Mouse (Mus musculus): Measurements from ENCODE around the gene Tspoap1. TPM values are rescaled to one million over a fixed set of nuclear protein-coding genes. Genes with fewer than 3 reads are reported as not detected.

Tspoap1 gene
- total RNA-seq (2015) (5.4 and 8.0 TPM in 2 replicates), total RNA-seq (2017) (6.1 and 8.6 TPM in 2 replicates)

GRCm38 (mm10) chr11:87760301-87761081 lies at the start of gene Tspoap1:
TSS of gene Tspoap1 (plus strand) at chr11:87760541.
- ATAC-seq (ENCODE audit: poor library complexity, severe bottlenecking): 0 out of 2 replicates have a peak, but pooled peaks have one; percentile 5

- ATAC-seq (ENCODE audit: poor library complexity, severe bottlenecking): no peak
These were observed 48.2 kb upstream of the Tspoap1 start for GRCm38 (mm10) chr11:87712188-87712587.

GRCm38 (mm10) chr11:87715999-87716398 lies 44.3 kb upstream of the Tspoap1 start:
- ATAC-seq (ENCODE audit: poor library complexity, severe bottlenecking): no peak

- peak; percentile 94 for ATAC-seq (ENCODE audit: poor library complexity, severe bottlenecking)
These were observed 40.8 kb upstream of the Tspoap1 start for GRCm38 (mm10) chr11:87719526-87719925.

- no peak for ATAC-seq (ENCODE audit: poor library complexity, severe bottlenecking)
These were observed 40.0 kb upstream of the Tspoap1 start for GRCm38 (mm10) chr11:87720324-87720723.

DNA sequence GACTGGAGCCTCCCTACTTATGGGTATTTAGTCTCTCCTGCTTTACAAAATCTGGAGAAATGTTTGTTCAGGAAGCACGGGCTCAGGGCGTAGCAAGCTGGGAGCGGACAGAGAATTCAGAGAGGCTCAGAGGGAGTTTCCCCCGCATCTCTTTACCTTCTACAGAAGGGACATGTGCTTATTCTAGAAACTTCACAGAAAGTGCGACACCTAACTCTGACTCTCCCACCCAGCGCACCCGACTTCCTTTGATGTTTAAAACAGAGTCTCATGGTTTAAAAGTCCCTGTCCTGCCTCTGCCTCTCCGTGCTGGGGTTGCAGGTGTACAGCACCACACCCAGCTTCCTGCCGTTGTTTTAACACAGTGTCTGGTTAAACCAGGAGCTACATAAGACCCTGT lies 39.5 kb upstream of the Tspoap1 start:
- ATAC-seq (ENCODE audit: poor library complexity, severe bottlenecking): no peak

DNA sequence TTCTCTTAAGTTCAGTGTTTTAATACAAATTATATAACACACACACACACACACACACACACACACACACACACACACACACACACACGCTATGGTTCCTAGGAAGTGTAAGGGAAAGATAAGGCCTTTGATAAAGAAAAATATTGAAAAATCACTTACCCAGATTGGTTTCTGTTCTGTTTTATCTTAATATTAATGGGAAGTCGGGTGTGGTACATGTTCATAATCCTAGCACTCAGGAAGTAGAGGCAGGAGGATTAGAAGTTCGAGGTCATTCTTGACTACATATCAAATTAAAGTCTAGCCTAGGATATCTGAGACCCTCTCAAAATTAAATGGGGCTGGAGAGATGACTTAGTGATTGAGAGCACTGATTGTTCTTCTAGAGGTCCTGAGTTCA lies 38.2 kb upstream of the Tspoap1 start:
- no peak for ATAC-seq (ENCODE audit: poor library complexity, severe bottlenecking)

- ATAC-seq (ENCODE audit: poor library complexity, severe bottlenecking): no peak
These were observed 37.5 kb upstream of the Tspoap1 start for GRCm38 (mm10) chr11:87722891-87723290.

DNA sequence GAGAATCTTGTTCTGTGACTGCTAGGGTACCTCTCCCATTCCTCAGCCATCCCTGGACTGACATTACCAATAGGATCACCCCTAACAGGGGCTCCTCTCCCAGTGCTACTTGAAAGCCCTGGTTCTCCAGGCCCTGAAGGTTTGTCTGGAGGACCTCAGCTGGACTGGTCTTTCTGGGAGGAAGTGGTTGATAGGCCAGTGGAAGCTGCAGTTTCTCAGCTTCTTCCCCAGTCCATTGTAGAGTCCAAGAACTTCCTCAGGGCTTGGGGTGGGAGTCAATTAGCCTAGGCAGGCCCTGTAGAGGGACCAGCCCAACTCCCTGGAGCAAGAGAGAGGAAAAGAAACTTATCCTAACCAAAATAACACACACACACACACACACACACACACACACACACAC lies 34.8 kb upstream of the Tspoap1 start:
- peak; percentile 41; the same call in 1 of the 2 replicates for ATAC-seq (ENCODE audit: poor library complexity, severe bottlenecking)

DNA sequence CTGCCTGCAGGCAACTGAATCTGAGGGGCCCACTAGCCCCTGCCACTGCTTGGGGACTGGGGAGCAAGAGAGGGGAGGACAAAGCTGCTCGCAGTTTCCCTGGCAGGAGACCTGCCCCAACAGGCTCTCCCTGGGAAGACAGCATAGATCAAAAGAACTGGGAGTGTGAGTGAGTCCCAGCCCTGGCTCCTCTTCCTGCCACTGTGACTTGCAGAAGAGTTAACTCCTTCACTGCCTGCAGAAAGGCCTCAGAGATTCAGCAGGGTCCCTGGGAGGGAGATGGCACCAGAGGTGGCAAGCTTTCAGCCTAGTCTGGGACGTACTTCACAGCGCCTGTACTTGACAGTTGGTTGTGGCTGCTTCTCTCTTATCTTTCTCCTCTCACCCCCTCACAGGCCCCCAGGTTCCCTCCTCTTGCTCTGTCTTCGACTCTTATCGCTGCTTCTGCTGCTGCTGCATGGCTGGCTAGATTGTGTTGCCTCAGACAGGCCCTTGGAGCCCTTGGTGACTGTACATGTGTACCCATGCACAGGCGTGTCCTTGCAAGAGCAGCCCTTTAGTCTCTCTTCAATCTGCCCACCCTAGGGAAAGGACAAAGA lies 34.3 kb upstream of the Tspoap1 start:
- ATAC-seq (ENCODE audit: poor library complexity, severe bottlenecking): peak; percentile 51

DNA sequence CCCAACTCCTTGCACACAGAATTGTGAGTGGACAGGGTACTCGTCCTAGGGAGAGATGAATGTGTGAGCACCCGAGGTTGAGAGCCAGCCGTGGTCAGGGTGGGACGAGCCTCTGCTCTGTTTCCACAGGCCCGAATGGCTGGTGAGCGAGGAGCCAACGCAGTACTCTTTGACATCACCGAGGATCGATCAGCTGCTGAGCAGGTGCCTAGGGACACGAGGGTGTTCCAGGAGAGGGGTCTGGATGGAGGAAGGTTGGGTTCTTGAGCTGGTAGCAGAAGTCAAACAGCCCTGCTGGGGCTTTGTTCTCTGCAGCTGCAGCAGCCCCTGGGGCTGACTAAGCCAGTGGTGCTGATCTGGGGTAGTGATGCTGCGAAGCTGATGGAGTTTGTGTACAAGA lies 33.3 kb upstream of the Tspoap1 start:
- ATAC-seq (ENCODE audit: poor library complexity, severe bottlenecking): no peak

GRCm38 (mm10) chr11:87727471-87727870 lies 32.9 kb upstream of the Tspoap1 start:
- ATAC-seq (ENCODE audit: poor library complexity, severe bottlenecking): no peak

DNA sequence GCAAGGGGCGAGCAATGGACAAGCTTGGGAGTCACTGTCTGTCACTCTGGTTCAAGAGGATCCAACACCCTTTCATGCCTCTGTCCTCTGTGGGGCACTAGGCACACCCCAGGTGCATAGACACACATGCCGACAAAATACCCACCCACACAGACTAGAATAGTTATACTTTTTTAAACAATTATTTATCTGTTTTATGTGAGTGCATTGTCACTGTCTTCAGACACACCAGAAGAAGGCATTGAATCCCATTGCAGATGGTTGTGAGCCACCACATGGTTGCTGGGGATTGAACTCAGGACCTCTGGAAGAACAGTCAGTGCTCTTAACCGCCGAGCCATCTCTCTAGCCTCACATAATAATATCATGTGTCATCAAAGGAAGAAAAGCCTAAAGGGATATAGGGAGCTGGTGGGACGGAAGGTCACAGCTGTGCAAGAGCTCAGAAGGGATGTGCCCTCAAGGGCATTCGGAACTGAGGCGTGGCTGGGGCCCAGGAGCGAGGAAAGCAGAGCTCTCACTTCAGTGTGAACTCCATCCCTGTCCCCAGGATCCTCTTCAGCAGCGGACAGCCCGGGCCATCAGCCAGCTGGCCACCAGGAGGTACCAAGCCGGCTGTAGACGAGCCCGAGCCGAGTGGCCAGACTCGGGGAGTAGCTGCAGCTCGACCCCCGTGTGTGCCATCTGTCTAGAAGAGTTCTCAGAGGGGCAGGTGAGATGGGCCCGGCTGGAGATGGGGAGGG lies 31.3 kb upstream of the Tspoap1 start:
- no peak for ATAC-seq (ENCODE audit: poor library complexity, severe bottlenecking)

- ATAC-seq (ENCODE audit: poor library complexity, severe bottlenecking): no peak
These were observed 30.7 kb upstream of the Tspoap1 start for GRCm38 (mm10) chr11:87729593-87730185.

GRCm38 (mm10) chr11:87730652-87731310 lies 29.6 kb upstream of the Tspoap1 start:
- ATAC-seq (ENCODE audit: poor library complexity, severe bottlenecking): no peak

- no peak for ATAC-seq (ENCODE audit: poor library complexity, severe bottlenecking)
These were observed 26.0 kb upstream of the Tspoap1 start for GRCm38 (mm10) chr11:87734346-87734745.

DNA sequence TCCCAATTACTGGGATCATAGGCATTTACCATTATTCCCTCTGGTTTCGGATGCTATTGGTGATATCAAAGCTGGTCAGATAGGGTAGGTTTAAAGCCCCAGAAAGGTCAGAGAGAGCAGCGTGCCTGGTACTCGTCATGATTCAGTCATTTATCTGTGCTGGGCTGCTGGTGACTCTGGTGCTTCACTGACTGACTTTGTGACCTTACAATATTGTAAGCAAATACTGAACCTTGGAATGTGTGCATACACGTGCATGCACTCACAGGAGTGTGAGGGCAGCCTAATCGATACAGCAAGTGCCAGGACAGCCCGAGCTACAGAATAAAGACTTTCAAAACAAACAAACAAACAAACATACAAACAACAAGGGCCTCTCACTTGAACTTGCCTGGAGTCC lies 24.6 kb upstream of the Tspoap1 start:
- ATAC-seq (ENCODE audit: poor library complexity, severe bottlenecking): no peak

- ATAC-seq (ENCODE audit: poor library complexity, severe bottlenecking): peak; percentile 36; the same call in 1 of the 2 replicates
These were observed 23.6 kb upstream of the Tspoap1 start for GRCm38 (mm10) chr11:87736647-87737134.

DNA sequence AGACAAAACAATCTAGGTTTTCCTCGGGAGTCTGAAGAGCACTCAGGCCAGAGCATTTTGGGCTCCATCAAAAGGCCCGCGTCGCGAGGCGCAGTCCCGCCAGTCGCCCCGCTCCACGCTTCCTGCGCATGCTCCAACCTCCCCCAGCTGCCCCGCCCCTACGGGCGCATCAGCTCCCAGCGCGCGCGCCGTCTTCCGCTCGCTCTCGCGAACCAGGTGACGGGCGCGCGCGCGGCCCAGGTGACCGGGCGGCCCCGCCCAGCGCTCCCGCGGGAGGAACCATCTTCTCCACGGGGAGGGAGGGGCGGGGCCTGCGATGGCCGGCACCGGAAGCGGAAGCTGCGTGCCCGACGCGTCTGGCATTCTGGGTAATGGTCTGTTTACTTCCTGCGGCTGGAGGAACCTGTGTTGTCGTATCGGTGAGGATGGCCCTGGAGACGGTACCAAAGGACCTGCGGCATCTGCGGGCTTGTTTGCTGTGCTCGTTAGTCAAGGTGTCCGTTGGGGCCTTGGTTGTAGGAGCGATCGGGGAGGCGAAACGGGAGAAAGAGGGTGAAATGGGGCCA lies 23.1 kb upstream of the Tspoap1 start, which contains the start of gene Supt4a:
Supt4a (plus strand) TSS at position 378 of the 566 bp plus-strand sequence.
- ATAC-seq (ENCODE audit: poor library complexity, severe bottlenecking): peak; percentile 88

DNA sequence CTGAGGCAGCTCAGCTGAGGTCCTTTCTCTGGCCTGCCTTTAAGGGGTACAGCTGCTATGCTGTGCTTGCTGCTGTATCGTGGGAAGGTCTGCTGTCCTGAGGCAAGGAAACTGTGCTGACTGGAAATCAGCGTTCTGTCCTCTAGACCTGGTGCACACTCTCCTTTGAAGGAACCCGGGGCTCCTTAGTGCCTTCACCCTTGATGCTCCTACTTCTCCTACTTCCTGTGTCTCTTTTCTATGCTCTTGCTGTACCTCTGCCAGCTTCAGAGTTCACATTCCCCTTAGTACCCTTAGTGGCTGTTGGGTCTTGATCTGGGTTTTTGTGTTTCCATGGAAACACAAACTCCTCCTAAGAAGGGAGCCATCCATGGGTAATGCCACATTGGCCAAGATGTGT lies 16.6 kb upstream of the Tspoap1 start:
- ATAC-seq (ENCODE audit: poor library complexity, severe bottlenecking): no peak

Measured in megakaryocyte, adult 5-6 weeks (primary cell).